Mouse (Mus musculus) ES-Bruce4 (cell line): Measurements from ENCODE around the gene Wnt7b. TPM values are rescaled to one million over a fixed set of nuclear protein-coding genes. Genes with fewer than 3 reads are reported as not detected.

Source experiments
- H3K27ac ChIP-seq: 2 replicates; pipeline ENCODE4 v1.5.1; 2012; ENCODE audit warnings: low read length, inconsistent platforms; ENCODE audit not compliant: insufficient read depth
- H3K27me3 ChIP-seq: 2 replicates; pipeline ENCODE4 v1.6.1; 2012; ENCODE audit warnings: mild to moderate bottlenecking, low read length, inconsistent platforms; ENCODE audit not compliant: control insufficient read depth, poor library complexity, insufficient read depth, severe bottlenecking
- H3K36me3 ChIP-seq: 2 replicates; pipeline ENCODE4 v1.6.1; 2012; ENCODE audit warnings: inconsistent platforms, mild to moderate bottlenecking, low read length, moderate library complexity; ENCODE audit not compliant: control insufficient read depth, poor library complexity, insufficient read depth, severe bottlenecking
- H3K4me1 ChIP-seq: one replicate; pipeline ENCODE4 v1.8.1; 2011; ENCODE audit warnings: low read length; ENCODE audit not compliant: control insufficient read depth, insufficient read depth
- H3K4me3 ChIP-seq: 2 replicates; pipeline ENCODE4 v1.5.1; 2011; ENCODE audit warnings: low read depth, mild to moderate bottlenecking, low read length
- H3K9ac ChIP-seq: 2 replicates; pipeline ENCODE4 v1.6.1; 2012; ENCODE audit warnings: low read depth, mild to moderate bottlenecking, inconsistent platforms; ENCODE audit not compliant: poor library complexity, severe bottlenecking
- H3K9me3 ChIP-seq: replicated peaks from 2 replicates; pipeline ENCODE4 v1.6.1; 2012; ENCODE audit warnings: mild to moderate bottlenecking, low read length, inconsistent platforms; ENCODE audit not compliant: control insufficient read depth, poor library complexity, insufficient read depth, severe bottlenecking
- CTCF ChIP-seq: IDR thresholded peaks from one replicate; pipeline ENCODE4 v1.8.1; 2011; ENCODE audit warnings: low read depth, low read length
- EP300 ChIP-seq: IDR thresholded peaks from 2 replicates; pipeline ENCODE4 v1.6.1; 2011; ENCODE audit warnings: low read depth, low read length; ENCODE audit not compliant: insufficient read depth
- POLR2A ChIP-seq: IDR thresholded peaks from one replicate; pipeline ENCODE4 v1.8.1; 2011; ENCODE audit warnings: low read length; ENCODE audit not compliant: insufficient read depth
- polyA plus RNA-seq: library from polyadenylated mRNA; stranded (reverse); fragments of >200 nt; gene quantifications from 2 replicates; pipeline ENCODE4 v1.2.4, GENCODE M21; 2011; ENCODE audit warnings: low read depth; ENCODE audit not compliant: missing spikeins, insufficient read depth, insufficient read length

The Wnt7b gene
- polyA plus RNA-seq, 1 experiment, result 29.8 TPM

DNA sequence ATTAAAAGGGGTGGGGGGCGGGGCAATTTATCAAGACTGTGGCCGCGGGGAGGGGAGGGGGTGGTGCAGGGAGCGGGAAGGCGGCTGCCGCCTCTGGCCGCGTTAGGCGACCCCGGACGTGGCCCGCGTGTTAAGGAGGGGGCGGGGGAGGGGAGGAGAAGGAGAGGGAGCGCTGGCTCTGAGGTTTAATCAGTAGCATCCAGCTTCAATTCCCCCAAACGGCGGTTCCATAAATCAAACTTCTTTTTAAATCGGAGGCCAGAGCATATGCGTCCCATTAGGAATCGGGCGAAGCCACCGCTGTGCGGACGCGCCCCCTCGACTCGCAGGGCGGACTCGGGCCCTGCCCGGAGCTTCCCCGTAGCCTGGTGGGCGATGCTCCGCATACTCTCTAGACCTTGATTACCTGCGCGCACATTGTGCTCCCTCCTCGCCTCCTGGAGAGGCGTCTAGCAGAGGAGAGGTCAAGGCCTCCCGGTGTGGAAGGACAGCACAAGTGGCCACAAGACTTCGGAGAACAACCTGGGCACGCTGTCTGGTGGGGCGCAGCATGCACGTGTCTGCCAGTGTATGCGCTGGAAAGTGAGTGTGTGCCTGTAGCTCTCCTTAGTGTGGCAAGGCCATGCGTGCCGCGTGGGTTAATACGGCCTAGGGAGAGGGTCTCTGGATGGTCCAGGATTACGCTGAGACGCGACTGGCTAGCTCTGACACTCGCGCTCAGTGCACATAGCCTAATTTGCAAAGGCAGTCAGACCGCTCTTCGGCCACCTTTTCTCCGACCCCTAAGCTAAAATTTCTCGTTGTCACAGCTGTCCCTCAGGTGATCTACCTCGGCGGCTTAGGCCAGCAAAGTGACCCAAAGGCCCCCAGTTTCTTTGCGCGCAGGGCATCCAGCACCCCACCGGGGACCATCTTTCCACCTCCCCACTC lies 5.5 kb downstream of the Wnt7b start:
- TF ChIP-seq POLR2A (no peak), EP300 (no peak), CTCF (no peak)
- Histone ChIP-seq H3K9me3 (no peaks in the 10 kb centered on the region), H3K27ac (no peak overlapping the region), H3K27me3 (peaks cover 28% of the 10 kb centered on the region), H3K9ac (peak overlapping the region; percentile 36; the same call in 1 of the 2 replicates), H3K4me1 (no peaks in the 10 kb centered on the region), H3K36me3 (no peaks in the 10 kb centered on the region), H3K4me3 (peak overlapping the region; percentile 45)

DNA sequence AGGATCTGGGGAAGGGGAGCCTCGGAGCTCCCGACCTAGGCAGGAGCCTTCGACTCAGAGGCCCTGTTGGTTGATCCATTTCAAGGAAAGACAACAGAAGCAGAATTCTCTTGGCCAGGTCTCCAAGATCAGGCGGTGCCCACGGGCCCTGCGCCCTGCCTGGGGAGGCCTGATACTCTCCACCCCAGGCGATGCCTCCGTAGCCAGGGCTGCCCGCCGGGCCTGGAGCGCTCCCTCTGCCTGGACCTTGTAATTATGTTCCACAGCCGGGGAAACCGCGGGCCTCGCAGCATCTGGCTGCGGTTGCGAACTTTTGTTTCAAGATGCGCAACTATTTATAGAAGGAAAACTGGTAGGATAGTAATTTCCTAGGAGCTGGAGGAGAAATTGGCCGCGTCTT lies 6.2 kb downstream of the Wnt7b start:
- peak overlapping the region; percentile 36 for H3K9ac ChIP-seq
- H3K4me3 ChIP-seq, result peak overlapping the region; percentile 48
- H3K27me3 ChIP-seq, result peaks cover 23% of the 10 kb centered on the region
- TF ChIP-seq EP300, result no peak
- no peak for TF ChIP-seq CTCF
- TF ChIP-seq POLR2A, result no peak
- no peaks in the 10 kb centered on the region for H3K9me3 ChIP-seq
- H3K36me3 ChIP-seq, result no peaks in the 10 kb centered on the region
- no peak overlapping the region for H3K27ac ChIP-seq
- no peaks in the 10 kb centered on the region for H3K4me1 ChIP-seq

DNA sequence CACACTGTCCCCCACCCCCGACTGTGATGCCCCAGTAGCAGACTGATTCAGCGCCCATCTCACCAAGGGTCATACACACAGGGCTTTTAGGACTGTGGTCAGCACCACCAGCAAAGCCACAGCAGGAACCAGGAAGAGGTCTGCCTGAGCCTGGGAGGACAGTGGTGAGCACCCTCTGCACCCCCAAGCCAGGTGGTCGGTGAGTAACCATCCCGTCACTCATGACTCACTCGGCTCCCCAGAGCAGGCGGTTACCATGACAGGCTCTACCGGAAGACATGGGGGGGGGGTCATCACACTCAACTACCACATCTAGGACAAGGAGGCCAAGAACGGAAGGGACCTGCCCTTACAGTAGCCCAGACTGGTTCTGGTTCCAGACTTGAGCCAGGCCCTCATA lies 7.7 kb downstream of the Wnt7b start:
- Histone ChIP-seq H3K36me3 (no peaks in the 10 kb centered on the region), H3K27ac (no peak overlapping the region), H3K9ac (no peak overlapping the region), H3K4me3 (no peak overlapping the region), H3K9me3 (no peaks in the 10 kb centered on the region), H3K4me1 (peaks cover 8% of the 10 kb centered on the region), H3K27me3 (peaks cover 11% of the 10 kb centered on the region)
- no peak for TF ChIP-seq POLR2A

DNA sequence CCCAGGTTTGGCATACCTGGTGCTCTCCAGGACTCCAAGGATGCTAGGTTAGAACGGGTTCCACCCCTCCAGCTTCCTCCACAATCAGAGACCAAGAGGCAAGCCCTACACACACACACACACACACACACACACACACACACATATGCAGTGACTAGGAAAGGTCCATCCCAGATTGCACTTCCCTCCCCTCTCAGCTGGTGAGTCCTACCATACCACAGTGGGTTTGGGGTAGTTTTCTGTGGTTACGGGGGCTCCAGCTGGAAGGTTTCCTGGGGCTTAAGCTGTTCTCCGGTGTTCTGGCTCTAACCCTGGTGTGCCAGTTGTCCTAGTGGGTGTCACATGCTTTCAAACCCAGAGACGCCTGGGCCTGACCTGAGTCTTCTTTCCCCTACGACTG lies 8.2 kb downstream of the Wnt7b start:
- H3K4me3 ChIP-seq, result no peak overlapping the region
- no peak overlapping the region for H3K9ac ChIP-seq
- H3K36me3 ChIP-seq, result no peaks in the 10 kb centered on the region
- H3K27ac ChIP-seq, result no peak overlapping the region
- no peak for TF ChIP-seq POLR2A
- TF ChIP-seq EP300, result no peak
- TF ChIP-seq CTCF, result no peak
- H3K9me3 ChIP-seq, result no peaks in the 10 kb centered on the region
- peaks cover 8% of the 10 kb centered on the region for H3K4me1 ChIP-seq
- peaks cover 11% of the 10 kb centered on the region for H3K27me3 ChIP-seq

DNA sequence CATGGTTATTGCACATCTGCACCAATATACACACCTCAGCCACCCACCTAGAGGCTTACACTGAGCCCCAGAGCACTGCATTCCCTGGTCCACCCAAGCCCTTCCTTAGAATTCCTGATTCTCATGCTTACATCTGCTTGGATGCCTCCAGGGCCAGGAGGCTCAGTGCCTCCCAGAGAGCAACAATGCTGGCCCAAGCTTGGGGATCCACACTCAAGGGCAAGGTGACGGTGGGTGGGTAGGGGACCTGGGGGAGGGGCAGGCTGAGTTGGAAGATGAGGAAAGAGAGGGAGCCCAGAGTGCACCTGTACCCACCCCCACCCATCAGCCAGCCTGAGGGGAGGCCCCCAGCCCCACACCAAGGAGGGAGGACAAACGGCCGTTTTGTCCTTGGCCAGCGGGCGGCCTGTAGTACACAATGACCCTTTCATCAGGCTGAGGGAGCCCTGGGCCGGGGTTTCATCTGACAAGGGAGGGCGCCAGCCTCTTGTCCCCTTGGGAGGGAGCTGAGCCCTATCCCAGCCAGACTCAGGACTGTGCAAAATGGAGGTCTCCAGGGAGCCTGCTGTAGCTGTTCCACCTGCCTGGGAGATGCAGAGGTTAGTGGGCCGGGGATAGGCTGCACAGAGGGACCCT lies 9.5 kb downstream of the Wnt7b start:
- TF ChIP-seq POLR2A (no peak), EP300 (peak; percentile 94)
- Histone ChIP-seq H3K4me1 (peaks cover 14% of the 10 kb centered on the region), H3K9me3 (no peaks in the 10 kb centered on the region), H3K27ac (no peak overlapping the region), H3K9ac (no peak overlapping the region), H3K36me3 (no peaks in the 10 kb centered on the region), H3K4me3 (no peak overlapping the region), H3K27me3 (peaks cover 7% of the 10 kb centered on the region)

DNA sequence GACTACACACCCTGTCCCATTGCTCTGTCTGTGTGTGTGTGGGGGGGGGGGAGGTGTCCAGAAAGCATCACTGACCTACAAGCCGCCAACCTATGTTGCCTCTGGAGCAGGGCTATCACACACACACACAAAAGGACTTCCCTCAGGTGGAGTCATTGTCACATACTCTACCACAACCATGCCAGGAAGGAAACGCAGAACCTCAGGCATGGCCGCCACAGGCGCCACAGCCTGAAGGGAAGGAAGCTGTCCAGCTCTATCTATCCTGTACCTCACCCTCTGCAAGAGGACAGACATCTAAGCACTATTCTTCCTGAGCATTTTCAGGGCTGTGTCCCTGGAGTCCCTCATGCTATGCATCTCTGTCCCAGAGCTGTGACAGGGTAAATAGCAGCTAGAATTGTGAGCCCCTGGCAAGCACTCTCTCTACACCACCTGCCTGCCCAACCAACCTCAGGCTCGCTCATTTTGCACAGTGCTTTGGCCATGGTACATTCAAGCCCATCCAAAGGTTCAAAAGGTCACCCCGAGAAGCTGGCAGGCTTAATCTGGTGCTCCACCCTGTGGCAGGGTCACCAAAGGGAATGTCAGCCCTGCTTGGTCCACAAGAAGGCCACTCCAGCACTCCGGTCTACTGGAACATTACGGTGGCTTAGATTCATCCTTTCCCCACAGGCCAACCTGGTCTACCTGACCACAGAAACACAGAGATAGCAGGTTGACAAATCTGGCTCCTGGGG lies 12.1 kb downstream of the Wnt7b start:
- TF ChIP-seq EP300, result no peak
- TF ChIP-seq POLR2A, result no peak
- no peak for TF ChIP-seq CTCF
- no peaks in the 10 kb centered on the region for H3K9me3 ChIP-seq
- no peak overlapping the region for H3K27ac ChIP-seq
- no peak overlapping the region for H3K4me3 ChIP-seq
- H3K9ac ChIP-seq, result no peak overlapping the region
- H3K27me3 ChIP-seq, result no peaks in the 10 kb centered on the region
- H3K36me3 ChIP-seq, result no peaks in the 10 kb centered on the region
- peaks cover 21% of the 10 kb centered on the region for H3K4me1 ChIP-seq
